8 mouse cellular contexts compared by ENCODE assay signal in the genomic region with DNA sequence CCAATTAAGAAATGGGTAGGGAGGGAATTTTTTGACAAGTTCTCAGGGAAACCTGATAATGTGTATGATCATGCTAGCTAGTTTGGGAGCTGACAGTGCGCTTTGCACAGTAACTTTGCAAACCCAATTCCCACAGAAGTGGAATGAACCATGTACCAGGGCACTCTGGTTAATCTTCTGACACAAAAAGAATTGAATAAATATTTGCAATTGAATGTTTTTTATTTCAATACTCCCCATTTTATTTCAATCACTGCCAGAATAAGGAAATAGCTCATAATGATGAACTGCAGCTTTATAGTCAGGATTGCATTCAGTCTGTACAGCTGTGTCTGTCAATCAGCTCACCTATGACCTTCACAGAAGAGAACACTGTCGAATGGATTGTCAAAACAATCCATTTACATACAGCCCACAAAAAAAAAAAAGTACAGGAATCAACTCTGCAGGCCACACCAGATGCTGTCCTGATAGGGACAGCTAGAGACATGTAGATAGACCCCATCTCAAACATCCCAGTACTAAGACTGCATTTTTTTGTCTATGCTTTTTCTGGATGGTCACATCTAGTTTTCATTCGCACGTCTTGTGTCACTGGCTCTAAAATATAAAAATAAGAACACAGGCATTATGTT. TPM values are rescaled to one million over a fixed set of nuclear protein-coding genes. Genes with fewer than 3 reads are reported as not detected.
DNase-seq lines count a peak whose midpoint lies in the region; ATAC-seq lines count a peak whose summit lies in the region.

No protein-coding gene starts in this region.

- peak overlapping the region; percentile 90; the same call in 1 of the 2 replicates for H3K9ac ChIP-seq in kidney, embryonic 14.5 days (ENCODE audit: low read depth, low read length)
- H3K9ac ChIP-seq in hindbrain, embryonic 16.5 days (ENCODE audit: low read depth, low read length): peak overlapping the region; percentile 11
- peak overlapping the region; percentile 82 for H3K9ac ChIP-seq in midbrain, embryonic 15.5 days

- no peaks in the 10 kb centered on the region for H3K9me3 ChIP-seq in kidney, embryonic 14.5 days (ENCODE audit: control insufficient read depth, low read length)
- no peaks in the 10 kb centered on the region for H3K9me3 ChIP-seq in hindbrain, embryonic 16.5 days (ENCODE audit: control insufficient read depth, low read length)
- H3K9me3 ChIP-seq in midbrain, embryonic 15.5 days: no peaks in the 10 kb centered on the region

- peak overlapping the region; percentile 63 for H3K4me2 ChIP-seq in kidney, embryonic 14.5 days (replicated peaks; ENCODE audit: low read depth, low read length)
- peak overlapping the region; percentile 63 for H3K4me2 ChIP-seq in hindbrain, embryonic 16.5 days (ENCODE audit: low read length)
- peak overlapping the region; percentile 89 for H3K4me2 ChIP-seq in midbrain, embryonic 15.5 days

- H3K27ac ChIP-seq in kidney, embryonic 14.5 days (ENCODE audit: low read depth, low read length): 0 out of 2 replicates have a peak overlapping the region, but pooled peaks have one; percentile 24
- H3K27ac ChIP-seq in hindbrain, embryonic 16.5 days (ENCODE audit: low read depth, low read length): no peak overlapping the region
- peak overlapping the region; percentile 23; the same call in 1 of the 2 replicates for H3K27ac ChIP-seq in midbrain, embryonic 15.5 days

- no peaks in the 10 kb centered on the region for H3K27me3 ChIP-seq in kidney, embryonic 14.5 days (ENCODE audit: control insufficient read depth, insufficient read depth, low read length)
- no peaks in the 10 kb centered on the region for H3K27me3 ChIP-seq in hindbrain, embryonic 16.5 days (replicated peaks; ENCODE audit: control insufficient read depth, insufficient read depth, low read length)
- no peaks in the 10 kb centered on the region for H3K27me3 ChIP-seq in midbrain, embryonic 15.5 days (replicated peaks)

- peaks cover 16% of the 10 kb centered on the region for H3K36me3 ChIP-seq in kidney, embryonic 14.5 days (ENCODE audit: control insufficient read depth, insufficient read depth, low read length)
- H3K36me3 ChIP-seq in hindbrain, embryonic 16.5 days (ENCODE audit: control insufficient read depth, insufficient read depth, low read length): no peaks in the 10 kb centered on the region
- 0 out of 2 replicates have a peak, but pooled peaks cover 7% of the 10 kb centered on the region for H3K36me3 ChIP-seq in midbrain, embryonic 15.5 days (replicated peaks)

- peaks cover 4% of the 10 kb centered on the region for H3K4me1 ChIP-seq in kidney, embryonic 14.5 days (ENCODE audit: control insufficient read depth, insufficient read depth, low read length)
- H3K4me1 ChIP-seq in hindbrain, embryonic 16.5 days (ENCODE audit: control insufficient read depth, insufficient read depth, low read depth, low read length): peaks cover 15% of the 10 kb centered on the region
- H3K4me1 ChIP-seq in midbrain, embryonic 15.5 days: peaks cover 27% of the 10 kb centered on the region

- ATAC-seq in kidney, embryonic 14.5 days (ENCODE audit: low FRiP score, low TSS enrichment): no peak
- no peak for ATAC-seq in hindbrain, embryonic 16.5 days
- ATAC-seq in midbrain, embryonic 15.5 days (replicated peaks): no peak

- peak overlapping the region; percentile 62 for H3K4me3 ChIP-seq in kidney, embryonic 14.5 days (ENCODE audit: low read length)
- H3K4me3 ChIP-seq in hindbrain, embryonic 16.5 days (ENCODE audit: low read length): peak overlapping the region; percentile 79
- peak overlapping the region; percentile 60 for H3K4me3 ChIP-seq in midbrain, embryonic 15.5 days

- 25% methylated on average over 4 of the region's 4 CpGs for WGBS in kidney, embryonic 14.5 days
- WGBS in hindbrain, embryonic 16.5 days: 26% methylated on average over 4 of the region's 4 CpGs
- WGBS in midbrain, embryonic 15.5 days: 20% methylated on average over 4 of the region's 4 CpGs

- DNase-seq in kidney, postnatal 14 days: no peak
- DNase-seq in ZHBTc4 (ENCODE audit: low read depth, low spot score): peak; percentile 62
- DNase-seq in frontal cortex, postnatal 10 days (ENCODE audit: low spot score in 2 of 2): no peak
- no peak for DNase-seq in adrenal gland, adult (ENCODE audit: inconsistent age in 2 of 2, low spot score in 1 of 2)
- DNase-seq in gastrocnemius, adult 8-10 months (ENCODE audit: low spot score in 2 of 2): no peak

RNA-seq across cellular contexts. Expression of gene Zfp949, which starts 26.9 kb away (rescaled TPM):
- polyA plus RNA-seq in kidney, embryonic 14.5 days (2014; fragmentation: Nextera tagmentation; extraction: Ambion mirVana): 7.4 and 9.0 TPM in 2 replicates
- 21.4 TPM in 2 replicates for polyA plus RNA-seq in hindbrain, embryonic 16.5 days (2015; fragmentation: Nextera tagmentation; extraction: Ambion mirVana)
- 21.2 and 22.2 TPM in 2 replicates for polyA plus RNA-seq in midbrain, embryonic 15.5 days (2015; fragmentation: Nextera tagmentation; extraction: Ambion mirVana)
- 10 to 100 TPM; 11.8 to 13.6 (median 12.7) TPM for total RNA-seq in gastrocnemius, adult 8-10 months (2022)

RNA-seq across cellular contexts. Expression of gene Syncrip, which starts 38.6 kb away (rescaled TPM):
- polyA plus RNA-seq in kidney, embryonic 14.5 days (2014; fragmentation: Nextera tagmentation; extraction: Ambion mirVana): 88.9 and 153 TPM in 2 replicates
- 67.1 and 71.6 TPM in 2 replicates for polyA plus RNA-seq in hindbrain, embryonic 16.5 days (2015; fragmentation: Nextera tagmentation; extraction: Ambion mirVana)
- polyA plus RNA-seq in midbrain, embryonic 15.5 days (2015; fragmentation: Nextera tagmentation; extraction: Ambion mirVana): 75.2 and 82.5 TPM in 2 replicates
- total RNA-seq in gastrocnemius, adult 8-10 months (2022): 10 to 100 TPM; 52.7 to 75.6 (median 65.9) TPM

RNA-seq across cellular contexts. Expression of gene Trim43a, which starts 59.7 kb away (rescaled TPM):
- not detected in 2 replicates for polyA plus RNA-seq in kidney, embryonic 14.5 days (2014; fragmentation: Nextera tagmentation; extraction: Ambion mirVana)
- 0.19 and 0.21 TPM in 2 replicates for polyA plus RNA-seq in hindbrain, embryonic 16.5 days (2015; fragmentation: Nextera tagmentation; extraction: Ambion mirVana)
- polyA plus RNA-seq in midbrain, embryonic 15.5 days (2015; fragmentation: Nextera tagmentation; extraction: Ambion mirVana): 0.17 and 0.19 TPM in 2 replicates
- under 1 TPM in 2 of 4 experiments, not detected in 2; 0.87 to 0.96 TPM for total RNA-seq in gastrocnemius, adult 8-10 months (2022)

Comparison
In these comparisons a context has a peak if more than half of its experiments do, and no peak if none do; other contexts are left out.
1. H3K9ac ChIP-seq: peak in every context shown above with its lines; median percentile 90 in kidney, embryonic 14.5 days; 82 in midbrain, embryonic 15.5 days; 11 in hindbrain, embryonic 16.5 days.